Mouse (Mus musculus) frontal cortex, adult 2 months (tissue): ENCODE measurements around the gene Hivep1. TPM values are rescaled to one million over a fixed set of nuclear protein-coding genes. Genes with fewer than 3 reads are reported as not detected.

Experiments used
- DNase-seq, 2 experiments: peaks; one replicate each; pipeline ENCODE4 v3.0.0; 2022; ENCODE audit warnings: low spot score in 1 of 2; ENCODE audit errors: extremely low spot score in 1 of 2
- polyA plus RNA-seq: library from polyadenylated mRNA; depleted of rRNA; stranded (reverse); fragments of >200 nt; gene quantifications from 2 replicates; pipeline ENCODE4 v1.2.3, GENCODE M21; 2012; rRNA removed

Gene Hivep1
- polyA plus RNA-seq, 1 experiment = 27.7 TPM

GRCm38 (mm10) chr13:42197656-42198055 lies 145.8 kb downstream of the Hivep1 start:
- DNase-seq = no peak

- no peak for DNase-seq
Measured at GRCm38 (mm10) chr13:42213556-42213955, 161.7 kb downstream of the Hivep1 start.

GRCm38 (mm10) chr13:42222401-42222800 lies 170.6 kb downstream of the Hivep1 start:
- DNase-seq = no peak

DNA sequence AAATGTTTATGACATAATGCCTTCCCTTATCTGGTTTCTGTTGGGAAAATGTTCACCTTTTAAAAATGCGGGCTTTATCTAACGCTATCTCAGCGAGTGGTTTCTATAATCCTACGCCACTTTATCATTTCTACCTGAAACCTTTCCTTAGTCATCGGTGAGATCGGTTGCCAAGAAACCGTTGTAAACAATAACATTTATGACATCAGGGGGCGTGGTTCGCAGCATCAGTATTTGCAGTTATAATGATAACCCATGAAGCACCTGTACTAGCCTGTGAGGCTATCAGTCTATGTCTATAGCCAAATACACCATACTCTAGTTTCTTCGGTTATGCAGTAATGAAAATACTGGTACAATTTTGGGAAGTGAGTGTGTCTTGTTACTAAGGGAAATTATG lies 177.0 kb downstream of the Hivep1 start:
- no peak for DNase-seq

GRCm38 (mm10) chr13:42233741-42234419 lies 182.1 kb downstream of the Hivep1 start:
- no peak for DNase-seq

- DNase-seq = no peak
Measured at GRCm38 (mm10) chr13:42238520-42238919, 186.7 kb downstream of the Hivep1 start.

GRCm38 (mm10) chr13:42242131-42242530 lies 190.3 kb downstream of the Hivep1 start:
- no peak for DNase-seq

Other genes with a start within 250 kb of the Hivep1 start
- gene Adtrp, start 204.3 kb upstream of the Hivep1 start, polyA plus RNA-seq = 0.32 and 0.40 TPM in 2 replicates
- 3.0 and 4.2 TPM in 2 replicates for gene Edn1, start 249.5 kb downstream of the Hivep1 start, polyA plus RNA-seq